Mouse (Mus musculus) intestine, postnatal 0 days (tissue): ENCODE measurements around the gene Cemip. TPM values are rescaled to one million over a fixed set of nuclear protein-coding genes. Genes with fewer than 3 reads are reported as not detected.
A peak's percentile ranks its signal among the peaks of the same experiment; 100 is the strongest.

ENCODE experiments used
- ATAC-seq: fragments of 200-750 bp; cut with Nextera tagmentation; 2 replicates; pipeline ENCODE4 v1.8.0; 2017; ENCODE audit warnings: mild to moderate bottlenecking, moderate TSS enrichment, moderate library complexity
- H3K27ac ChIP-seq: fragments of 300-500 bp; sonication (generic); 2 replicates; pipeline ENCODE4 v1.5.1; 2014; ENCODE audit warnings: mild to moderate bottlenecking, low read depth, low read length, moderate library complexity
- H3K27me3 ChIP-seq: fragments of 300-500 bp; sonication (generic); replicated peaks from 2 replicates; pipeline ENCODE4 v1.6.1; 2014; ENCODE audit warnings: low read length, mixed read lengths; ENCODE audit not compliant: control insufficient read depth, insufficient read depth
- H3K36me3 ChIP-seq: fragments of 300-500 bp; sonication (generic); 2 replicates; pipeline ENCODE4 v1.6.1; 2014; ENCODE audit warnings: mild to moderate bottlenecking, moderate library complexity; ENCODE audit not compliant: control insufficient read depth, insufficient read depth
- H3K4me1 ChIP-seq: fragments of 300-500 bp; sonication (generic); replicated peaks from 2 replicates; pipeline ENCODE4 v1.6.1; 2014; ENCODE audit warnings: antibody characterized with exemption, low read length, mixed read lengths; ENCODE audit not compliant: control insufficient read depth, insufficient read depth
- H3K4me2 ChIP-seq: fragments of 300-500 bp; sonication (generic); replicated peaks from 2 replicates; pipeline ENCODE4 v1.6.1; 2014; ENCODE audit warnings: low read depth, mild to moderate bottlenecking, moderate library complexity
- H3K4me3 ChIP-seq: fragments of 300-500 bp; sonication (generic); 2 replicates; pipeline ENCODE4 v1.5.1; 2014; ENCODE audit warnings: low read depth, low read length
- H3K9ac ChIP-seq: fragments of 300-500 bp; sonication (generic); 2 replicates; pipeline ENCODE4 v1.6.1; 2014; ENCODE audit warnings: mild to moderate bottlenecking, low read depth, low read length
- H3K9me3 ChIP-seq: fragments of 300-500 bp; sonication (generic); 2 replicates; pipeline ENCODE4 v1.6.1; 2016; ENCODE audit warnings: mixed run types; ENCODE audit not compliant: control insufficient read depth
- CTCF ChIP-seq: sonication (generic); IDR thresholded peaks from 2 replicates; pipeline ENCODE4 v1.5.1; 2016; ENCODE audit warnings: low read depth, mild to moderate bottlenecking, control low read depth, antibody characterized with exemption, moderate library complexity
- WGBS: fragments of 180-500 bp; shearing (Covaris S2); extraction: QIAGEN DNeasy Blood & Tissue Kit; methylation state at CpG from one replicate; pipeline ENCODE4 v1.1.7; 2014; 5-methylcytosine and 5-hydroxymethylcytosine counted together
- polyA plus RNA-seq: library from polyadenylated mRNA; unstranded; fragments of >200 nt; fragmentation: Nextera tagmentation; extraction: Ambion mirVana; gene quantifications from 2 replicates; pipeline ENCODE4 v1.2.1, GENCODE M21; 2015

Gene Cemip
- polyA plus RNA-seq, 1 experiment from 2014 or later, result 0.53 TPM

DNA sequence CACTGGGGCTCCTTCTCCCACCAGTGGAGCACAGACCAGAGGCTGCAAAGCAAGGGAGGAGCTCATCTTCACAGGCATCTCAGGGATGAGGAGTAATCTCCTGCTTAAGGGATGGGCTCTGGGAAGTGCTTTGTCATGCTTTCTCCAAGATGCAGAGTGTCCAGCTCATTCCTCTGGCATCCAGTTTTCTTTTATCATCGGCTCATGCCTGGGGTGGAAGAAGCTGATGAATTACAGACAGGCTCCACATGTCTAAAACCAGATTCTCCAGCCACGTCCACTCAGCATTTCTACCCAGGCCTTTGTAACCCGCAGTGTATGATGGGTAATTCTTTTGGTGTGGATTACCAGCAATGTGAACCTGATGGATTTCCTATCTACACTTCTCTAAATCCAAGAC, 1.9 kb upstream of the Cemip start:
- no peak for ATAC-seq
- Histone ChIP-seq H3K27ac (no peak overlapping the region), H3K9me3 (no peaks in the 10 kb centered on the region), H3K36me3 (no peaks in the 10 kb centered on the region), H3K4me2 (no peak overlapping the region), H3K9ac (no peak overlapping the region), H3K4me3 (no peak overlapping the region), H3K27me3 (peaks cover 32% of the 10 kb centered on the region), H3K4me1 (peaks cover 4% of the 10 kb centered on the region; the same call in 1 of the 2 replicates)
- TF ChIP-seq CTCF, result no peak
- WGBS, result 76% methylated on average over 3 of the region's 3 CpGs

DNA sequence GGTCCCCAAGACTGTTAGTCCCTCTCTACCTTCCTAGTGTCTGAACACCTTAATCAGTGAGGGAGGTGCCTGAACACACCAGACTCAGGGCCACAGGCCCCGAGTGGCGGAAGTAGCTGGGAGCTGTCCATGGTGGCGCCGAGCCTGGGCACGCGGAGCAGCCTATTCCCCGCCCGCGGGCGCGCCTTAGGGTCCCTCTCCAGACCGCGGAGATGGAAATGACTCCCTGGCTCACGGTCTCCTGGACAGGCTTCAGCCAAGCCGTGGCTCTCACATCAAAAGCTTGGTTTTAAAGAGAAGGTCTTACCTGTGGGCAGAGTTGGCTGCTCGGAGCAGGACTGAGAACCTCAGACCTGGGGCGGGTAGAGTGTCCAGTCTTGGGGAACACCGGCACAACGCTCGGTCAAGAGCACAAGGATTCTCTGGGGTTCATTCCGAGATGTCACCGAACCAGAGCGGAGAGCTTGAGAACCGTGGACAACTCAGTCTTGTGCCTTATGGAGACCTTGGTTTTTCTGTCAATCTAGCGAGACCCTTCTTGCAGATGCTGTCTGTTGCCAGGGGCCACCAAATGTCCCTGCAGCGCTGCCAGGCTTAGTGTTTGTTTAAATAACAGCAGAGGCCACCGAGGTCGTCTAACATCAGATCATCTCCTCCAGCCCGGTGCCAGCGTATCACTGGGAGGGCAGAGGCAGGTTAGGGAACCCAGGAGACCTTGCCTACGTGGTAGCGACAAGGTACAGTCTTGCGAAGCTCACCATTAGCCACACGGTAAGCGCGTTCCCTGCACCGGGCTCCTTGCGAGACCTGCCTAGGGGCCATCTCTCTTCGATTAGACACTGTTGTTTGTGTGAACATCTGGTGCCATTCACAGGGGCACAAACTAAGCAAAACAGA, 1.0 kb downstream of the Cemip start:
- Histone ChIP-seq H3K36me3 (no peaks in the 10 kb centered on the region), H3K27ac (no peak overlapping the region), H3K4me3 (peak overlapping the region; percentile 18), H3K4me1 (peaks cover 4% of the 10 kb centered on the region; the same call in 1 of the 2 replicates), H3K9me3 (no peaks in the 10 kb centered on the region), H3K9ac (no peak overlapping the region), H3K4me2 (peak overlapping the region; percentile 87), H3K27me3 (peaks cover 32% of the 10 kb centered on the region)
- TF ChIP-seq CTCF, result no peak
- peak; percentile 57; the same call in 1 of the 2 replicates for ATAC-seq
- 4% methylated on average over 39 of the region's 39 CpGs for WGBS

DNA sequence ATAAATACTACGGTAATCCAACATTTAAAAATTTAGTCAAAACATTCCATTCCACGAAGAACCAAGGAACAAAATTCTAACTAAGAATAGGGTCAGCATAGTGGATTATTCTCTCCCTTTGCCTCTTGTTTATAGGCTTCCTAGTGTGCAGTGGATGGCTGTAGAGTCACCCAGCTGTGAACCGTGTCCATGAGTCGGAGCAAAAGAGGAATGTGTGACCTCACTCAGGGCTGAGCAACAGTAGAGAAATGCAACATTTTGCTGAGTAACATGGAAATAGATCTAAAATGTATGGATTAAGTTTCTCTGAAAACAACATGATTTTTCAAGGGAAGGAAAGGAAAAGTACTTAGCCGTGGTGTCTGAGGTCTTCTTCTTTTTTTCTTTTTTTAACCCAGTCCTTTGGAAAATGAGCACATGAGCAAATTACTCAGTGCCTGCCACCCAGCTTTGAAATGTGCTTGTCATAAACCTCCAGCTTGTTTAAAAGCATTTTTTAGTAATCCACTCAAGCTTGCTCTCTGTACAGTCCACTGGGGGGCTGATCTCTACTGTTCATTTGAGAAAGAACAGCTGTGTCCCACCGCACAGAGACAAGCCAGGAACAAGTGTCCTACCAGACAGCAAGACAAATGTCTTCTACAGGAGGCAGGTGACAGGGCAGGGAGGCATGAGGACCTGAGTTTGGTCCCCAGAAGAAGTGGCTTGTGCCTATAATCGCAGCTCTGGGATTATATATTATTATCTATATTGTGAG, 8.9 kb downstream of the Cemip start:
- Histone ChIP-seq H3K27me3 (no peaks in the 10 kb centered on the region), H3K36me3 (no peaks in the 10 kb centered on the region), H3K9ac (no peak overlapping the region), H3K4me2 (no peak overlapping the region), H3K4me1 (no peaks in the 10 kb centered on the region), H3K4me3 (no peak overlapping the region), H3K27ac (no peak overlapping the region), H3K9me3 (no peaks in the 10 kb centered on the region)
- 72% methylated on average over 7 of the region's 7 CpGs for WGBS
- TF ChIP-seq CTCF, result no peak
- no peak for ATAC-seq

DNA sequence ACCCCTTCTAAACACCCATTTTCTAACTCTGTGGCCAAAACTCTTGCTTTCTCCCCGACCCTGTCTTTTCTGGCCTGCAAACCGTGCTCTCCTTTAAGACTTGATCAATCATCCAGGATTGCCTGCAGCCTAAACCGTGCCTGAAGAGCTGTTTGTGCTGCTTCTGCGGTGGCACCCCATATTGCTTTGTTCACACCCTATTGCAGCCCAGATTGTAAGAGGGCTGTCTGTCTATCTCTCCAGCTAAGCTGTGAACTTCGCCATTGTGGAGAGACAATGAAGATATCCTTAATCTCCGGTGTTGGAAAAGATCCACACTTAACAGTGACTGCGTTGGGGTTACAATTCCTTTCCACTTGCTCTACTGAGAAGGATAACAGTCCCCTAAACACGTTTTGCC, 12.0 kb downstream of the Cemip start:
- Histone ChIP-seq H3K4me1 (no peaks in the 10 kb centered on the region), H3K27me3 (no peaks in the 10 kb centered on the region), H3K9ac (no peak overlapping the region), H3K9me3 (no peaks in the 10 kb centered on the region), H3K27ac (no peak overlapping the region), H3K4me3 (no peak overlapping the region), H3K36me3 (no peaks in the 10 kb centered on the region), H3K4me2 (no peak overlapping the region)
- ATAC-seq, result no peak
- WGBS, result 44% methylated on average over 8 of the region's 8 CpGs
- TF ChIP-seq CTCF, result no peak

DNA sequence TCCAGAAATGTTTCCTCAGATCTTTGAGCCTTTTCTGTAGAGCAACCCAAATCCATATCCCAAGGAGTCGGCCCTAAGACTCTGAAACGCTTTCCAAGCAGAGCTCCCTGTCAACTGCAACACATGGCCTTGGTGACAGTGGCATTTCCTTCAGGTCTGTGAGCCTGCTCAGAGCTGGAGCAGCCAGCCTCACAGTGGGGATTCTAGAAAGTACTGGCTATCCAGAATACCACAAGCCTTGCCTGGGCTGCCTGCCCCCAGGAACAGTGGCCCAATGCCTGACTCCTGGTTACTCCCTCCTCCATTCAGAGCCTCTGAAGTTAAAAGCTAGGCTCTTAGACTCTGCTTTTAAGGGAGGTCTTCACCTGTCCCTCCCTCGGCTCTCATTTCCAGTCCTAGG, 12.4 kb downstream of the Cemip start:
- H3K4me1 ChIP-seq, result no peaks in the 10 kb centered on the region
- H3K27me3 ChIP-seq, result no peaks in the 10 kb centered on the region
- no peaks in the 10 kb centered on the region for H3K36me3 ChIP-seq
- 73% methylated on average over 3 of the region's 3 CpGs for WGBS
- no peak for ATAC-seq
- H3K9ac ChIP-seq, result no peak overlapping the region
- no peak for TF ChIP-seq CTCF
- H3K9me3 ChIP-seq, result no peaks in the 10 kb centered on the region
- H3K27ac ChIP-seq, result no peak overlapping the region
- H3K4me3 ChIP-seq, result no peak overlapping the region
- no peak overlapping the region for H3K4me2 ChIP-seq

DNA sequence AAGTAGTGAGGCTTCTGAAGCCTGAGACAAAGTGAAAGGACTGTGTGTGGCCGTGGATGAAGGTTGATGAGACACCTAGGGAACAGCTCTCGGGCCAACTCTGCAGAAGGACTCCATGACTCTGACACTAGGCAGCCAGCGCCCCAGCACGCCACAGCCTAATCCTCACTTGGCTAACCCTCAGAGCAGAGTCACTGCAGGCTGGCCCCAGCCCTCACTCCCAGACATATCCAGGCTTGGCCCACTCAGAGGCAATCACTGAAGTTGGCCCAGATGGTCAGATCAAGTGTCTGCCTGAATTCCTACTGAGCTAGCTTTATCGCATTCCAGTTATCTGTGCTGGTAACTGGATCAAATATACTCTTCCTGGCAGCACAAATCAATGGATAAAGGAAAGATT, 17.4 kb downstream of the Cemip start:
- Histone ChIP-seq H3K4me2 (no peak overlapping the region), H3K36me3 (no peaks in the 10 kb centered on the region), H3K9me3 (no peaks in the 10 kb centered on the region), H3K27ac (no peak overlapping the region), H3K27me3 (no peaks in the 10 kb centered on the region), H3K9ac (no peak overlapping the region), H3K4me1 (no peaks in the 10 kb centered on the region), H3K4me3 (no peak overlapping the region)
- 81% methylated on average over 5 of the region's 5 CpGs for WGBS
- TF ChIP-seq CTCF, result no peak
- ATAC-seq, result no peak
